Mouse (Mus musculus) heart, postnatal 25 days (tissue): ENCODE results near the gene Ssh3. TPM values are rescaled to one million over a fixed set of nuclear protein-coding genes. Genes with fewer than 3 reads are reported as not detected.
A peak's percentile ranks its signal among the peaks of the same experiment; 100 is the strongest.

Experiments
- DNase-seq: peaks from one replicate; pipeline ENCODE4 v3.0.0; 2022; ENCODE audit warnings: low spot score
- intact Hi-C: fragments of 180-260 bp; cut with DNase I; formaldehyde crosslinking; loops from one replicate; pipeline ENCODE4 v1.15.1; 2025
- total RNA-seq, 2 experiments: library from RNA; stranded (reverse); gene quantifications; 2 replicates each; pipeline ENCODE4 v1.2.3; 2021

Gene Ssh3
- 1 to 10 TPM; 5.8 to 6.6 TPM for total RNA-seq

GRCm38 (mm10) chr19:4268566-4269361 lies at the start of gene Ssh3:
Gene Ssh3 (minus strand): TSS chr19:4269180.
- intact Hi-C loops: no loop called here
- peak; percentile 31 for DNase-seq

- intact Hi-C loops: no loop called here
- DNase-seq: no peak
Observed at GRCm38 (mm10) chr19:4317181-4317580, 48.2 kb upstream of the Ssh3 start.

GRCm38 (mm10) chr19:4315223-4315944 lies 46.4 kb upstream of the Ssh3 start:
- DNase-seq: no peak
- intact Hi-C loops: no loop called here

DNA sequence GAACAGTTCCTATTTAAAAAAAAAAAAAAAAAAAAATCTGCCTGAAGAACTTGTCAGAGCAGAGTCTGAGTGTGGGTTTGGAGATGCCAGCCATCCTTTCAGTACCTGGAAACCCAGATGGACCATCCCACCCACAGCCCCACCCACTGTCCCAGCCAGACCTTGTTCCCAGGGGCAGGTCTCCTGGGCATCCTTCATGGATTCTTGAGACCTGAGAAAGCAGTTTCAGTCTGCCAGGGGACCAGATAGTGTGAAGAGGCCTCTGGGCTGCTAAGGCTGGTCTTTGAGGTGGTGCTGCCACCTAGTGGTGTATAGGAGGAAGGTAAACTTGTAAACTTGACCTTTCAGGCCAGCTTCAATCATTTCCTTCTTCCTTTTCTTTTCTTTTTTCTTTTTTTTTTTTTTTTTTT lies 40.8 kb upstream of the Ssh3 start:
- intact Hi-C loops: loop anchor here (5.0 kb wide), 1 partner anchor 102 kb away; no protein-coding TSS in a partner anchor
- no peak for DNase-seq

DNA sequence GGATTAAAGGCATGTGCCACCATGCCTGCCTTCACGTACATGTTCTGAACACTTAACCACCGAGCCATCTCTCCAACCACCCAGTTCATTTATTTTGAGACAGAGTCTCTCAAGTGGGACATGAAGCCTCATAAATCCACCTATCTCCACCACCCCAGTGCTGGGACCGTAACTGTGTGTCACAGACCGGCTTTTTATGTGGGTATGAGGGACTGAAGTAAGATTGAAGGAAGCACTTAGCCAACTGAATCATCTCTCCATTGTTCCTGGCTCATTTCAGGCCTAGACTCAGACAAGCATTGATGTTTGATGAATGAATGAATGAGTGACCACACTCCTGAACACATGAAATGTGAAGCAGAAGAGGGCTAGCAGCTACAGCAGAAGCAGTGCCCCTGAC lies 40.3 kb upstream of the Ssh3 start:
- intact Hi-C loops: loop anchor here (5.0 kb wide), 1 partner anchor 102 kb away; no protein-coding TSS in a partner anchor
- no peak for DNase-seq

- intact Hi-C loops: loop anchor here (5.0 kb wide), 1 partner anchor 99 kb away; no protein-coding TSS in a partner anchor
- peak; percentile 70 for DNase-seq
Observed at GRCm38 (mm10) chr19:4306190-4306577, 37.2 kb upstream of the Ssh3 start, which contains the start of gene Grk2. Gene Grk2 (minus strand): TSS chr19:4306222.

GRCm38 (mm10) chr19:4305491-4306189 lies 36.7 kb upstream of the Ssh3 start:
- DNase-seq: no peak

GRCm38 (mm10) chr19:4304871-4305321 lies 35.9 kb upstream of the Ssh3 start:
- intact Hi-C loops: loop anchor here (2.0 to 5.0 kb wide), 2 partner anchors 20 to 98 kb away; no protein-coding TSS in a partner anchor
- DNase-seq: no peak

More at GRCm38 (mm10) chr19:4305491-4306189, 36.7 kb upstream of the Ssh3 start:
- intact Hi-C loops: loop anchor here (2.0 to 5.0 kb wide), 2 partner anchors 21 to 98 kb away; no protein-coding TSS in a partner anchor

DNA sequence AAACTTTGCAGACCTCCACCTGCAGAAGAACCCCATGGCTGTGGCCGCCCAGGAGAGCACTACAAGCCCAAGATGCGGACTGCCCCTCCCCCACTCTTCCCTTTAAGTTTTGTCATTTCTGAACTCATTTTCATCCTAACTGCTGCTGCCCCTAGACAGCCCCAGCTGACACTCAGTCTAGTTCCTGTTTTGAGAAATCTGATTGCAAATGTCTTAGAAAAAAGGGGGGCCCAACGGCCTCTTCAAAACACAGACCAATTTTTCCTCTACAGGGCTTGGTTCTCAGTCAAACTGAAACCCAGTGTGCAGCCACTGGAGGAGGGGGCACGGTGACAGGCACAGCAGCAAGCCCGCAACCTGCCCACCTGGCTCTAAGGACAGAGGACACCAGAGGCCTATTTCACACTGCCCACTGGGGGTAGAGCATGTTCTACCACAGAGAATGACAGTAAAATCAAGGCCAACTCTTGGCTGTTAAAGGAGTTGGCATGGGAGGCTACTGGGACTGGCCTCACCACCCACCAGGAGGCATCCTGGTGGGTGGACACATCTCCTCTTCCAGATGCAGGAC lies 35.4 kb upstream of the Ssh3 start:
- intact Hi-C loops: loop anchor here (2.0 kb wide), 1 partner anchor 20 kb away; no protein-coding TSS in a partner anchor
- no peak for DNase-seq

DNA sequence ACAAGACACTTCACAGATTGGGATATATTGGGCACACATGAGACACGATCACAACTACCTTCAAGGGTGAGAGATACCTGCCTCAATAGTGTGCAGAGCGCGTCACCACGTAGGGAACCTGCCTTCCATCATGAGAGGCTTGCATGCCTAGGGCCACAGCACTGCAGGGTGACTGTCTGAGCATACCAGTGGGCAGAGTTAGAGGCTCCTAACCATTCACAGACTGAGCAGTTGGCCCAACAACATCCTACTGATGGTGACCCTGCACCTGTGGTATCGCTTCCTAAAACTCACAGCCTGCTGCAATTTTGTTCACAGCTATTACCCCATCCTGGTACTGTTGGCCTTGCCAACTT lies 34.6 kb upstream of the Ssh3 start:
- no peak for DNase-seq
- intact Hi-C loops: no loop called here

GRCm38 (mm10) chr19:4302936-4303639 lies 34.1 kb upstream of the Ssh3 start:
- no peak for DNase-seq
- intact Hi-C loops: no loop called here

DNA sequence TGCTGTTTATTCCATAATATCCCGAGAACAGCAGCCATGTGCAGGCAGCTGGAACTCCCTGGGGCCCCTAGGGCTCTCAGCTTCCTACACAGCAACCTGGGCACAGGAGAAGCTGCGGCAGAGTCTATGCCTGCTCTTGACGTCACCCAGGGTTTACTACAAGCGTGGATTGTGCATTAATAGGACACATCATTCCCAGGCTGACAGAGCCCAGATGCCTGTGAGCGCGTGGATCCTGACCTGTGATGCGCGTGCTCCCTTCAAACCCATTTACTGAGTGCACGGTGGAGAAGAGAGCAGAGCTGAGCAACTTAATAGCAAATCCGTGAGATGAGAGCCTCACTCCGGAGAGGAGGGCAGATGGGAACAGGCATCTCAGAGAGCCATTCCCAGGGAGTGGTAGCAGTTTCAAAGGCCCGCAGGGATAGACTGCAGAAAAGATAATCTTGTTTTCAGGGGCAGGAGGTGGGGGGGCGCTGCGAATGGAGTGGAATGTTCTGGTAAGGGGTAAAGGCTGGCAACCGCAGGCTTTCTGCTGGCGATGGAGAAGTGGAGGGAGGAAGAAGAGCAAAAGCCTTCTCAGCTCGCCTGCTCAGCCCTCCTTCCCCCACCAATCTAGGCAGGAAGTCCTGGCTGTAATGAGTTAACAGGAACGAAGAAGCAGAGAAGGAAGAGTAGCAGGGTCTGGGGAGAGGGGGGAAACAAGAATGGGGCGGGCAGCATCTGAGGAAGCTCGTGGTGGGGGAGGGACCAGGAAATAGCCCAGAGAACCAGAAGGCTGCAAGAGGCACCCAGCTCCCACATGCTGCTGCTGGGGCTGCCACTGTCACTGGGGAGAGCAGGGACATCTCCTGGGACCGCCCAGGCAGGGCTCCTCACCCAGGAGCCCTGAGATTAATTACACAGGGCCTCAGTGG lies 33.0 kb upstream of the Ssh3 start:
- intact Hi-C loops: no loop called here
- DNase-seq: no peak

- intact Hi-C loops: no loop called here
- no peak for DNase-seq
Observed at GRCm38 (mm10) chr19:4300852-4301734, 32.1 kb upstream of the Ssh3 start.

GRCm38 (mm10) chr19:4300271-4300704 lies 31.3 kb upstream of the Ssh3 start:
- intact Hi-C loops: no loop called here
- DNase-seq: no peak

- intact Hi-C loops: no loop called here
- DNase-seq: no peak
Observed at GRCm38 (mm10) chr19:4299574-4300270, 30.7 kb upstream of the Ssh3 start.

DNA sequence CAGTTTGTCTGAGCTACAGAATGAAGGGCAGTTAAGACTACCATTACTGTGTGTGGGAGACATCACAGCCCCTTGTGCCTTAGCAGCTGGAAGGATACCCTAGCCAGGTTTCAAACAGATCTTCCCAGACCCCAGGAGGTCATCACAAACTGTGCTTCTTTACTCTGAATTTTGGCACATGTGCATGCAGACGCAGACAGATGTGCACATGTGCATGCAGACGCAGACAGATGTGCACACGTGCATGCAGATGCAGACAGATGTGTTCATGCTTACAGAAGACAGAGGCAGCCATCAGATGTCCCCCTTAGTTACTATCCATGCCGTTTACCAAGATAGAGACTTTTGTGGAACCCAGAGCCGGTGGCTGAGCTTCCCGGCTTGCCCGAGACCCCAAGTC lies 30.1 kb upstream of the Ssh3 start:
- intact Hi-C loops: no loop called here

More for the DNA sequence above, 30.1 kb upstream of the Ssh3 start:
- DNase-seq: no peak
